8 mouse cellular contexts compared by ENCODE assay signal in genomic region chr15:97831242-97831986, GRCm38 (mm10). TPM values are rescaled to one million over a fixed set of nuclear protein-coding genes. Genes with fewer than 3 reads are reported as not detected.
DNase-seq lines count a peak whose midpoint lies in the region; ATAC-seq and TF ChIP-seq lines count a peak whose summit lies in the region.

No protein-coding gene starts in this region.

- H3K27me3 ChIP-seq in E14TG2a.4 (ENCODE audit: insufficient read depth, low read length): peaks cover 76% of the 10 kb centered on the region
- no peaks in the 10 kb centered on the region for H3K27me3 ChIP-seq in embryonic facial prominence, embryonic 13.5 days
- H3K27me3 ChIP-seq in heart, embryonic 15.5 days: no peaks in the 10 kb centered on the region
- H3K27me3 ChIP-seq in kidney, postnatal 0 days (ENCODE audit: insufficient read depth, low read length): no peaks in the 10 kb centered on the region

- peak overlapping the region; percentile 69 for H3K4me2 ChIP-seq in embryonic facial prominence, embryonic 13.5 days
- peak overlapping the region; percentile 92 for H3K4me2 ChIP-seq in heart, embryonic 15.5 days
- H3K4me2 ChIP-seq in kidney, postnatal 0 days (ENCODE audit: low read length): peak overlapping the region; percentile 72

- no peak for TF ChIP-seq CTCF in E14TG2a.4 (conservative IDR thresholded peaks at IDR 0.05; ENCODE audit: low read length)
- TF ChIP-seq CTCF in kidney, postnatal 0 days (IDR thresholded peaks at IDR 0.05; ENCODE audit: low read depth): peak; percentile 12; the same call in 1 of the 2 replicates

- peaks cover 50% of the 10 kb centered on the region for H3K4me1 ChIP-seq in E14TG2a.4 (replicated peaks; ENCODE audit: low read depth, low read length)
- peaks cover 55% of the 10 kb centered on the region for H3K4me1 ChIP-seq in embryonic facial prominence, embryonic 13.5 days
- peaks cover 64% of the 10 kb centered on the region for H3K4me1 ChIP-seq in heart, embryonic 15.5 days (replicated peaks)
- H3K4me1 ChIP-seq in kidney, postnatal 0 days (replicated peaks; ENCODE audit: insufficient read depth, low read length): peaks cover 41% of the 10 kb centered on the region

- H3K9me3 ChIP-seq in E14TG2a.4 (ENCODE audit: low read length): no peaks in the 10 kb centered on the region
- H3K9me3 ChIP-seq in embryonic facial prominence, embryonic 13.5 days: no peaks in the 10 kb centered on the region
- H3K9me3 ChIP-seq in heart, embryonic 15.5 days (replicated peaks): no peaks in the 10 kb centered on the region
- H3K9me3 ChIP-seq in kidney, postnatal 0 days (replicated peaks; ENCODE audit: low read length): no peaks in the 10 kb centered on the region

- H3K4me3 ChIP-seq in E14TG2a.4 (replicated peaks; ENCODE audit: low read length): peak overlapping the region; percentile 78
- H3K4me3 ChIP-seq in embryonic facial prominence, embryonic 13.5 days: peak overlapping the region; percentile 86
- peak overlapping the region; percentile 81 for H3K4me3 ChIP-seq in heart, embryonic 15.5 days
- peak overlapping the region; percentile 89 for H3K4me3 ChIP-seq in kidney, postnatal 0 days (replicated peaks; ENCODE audit: low read depth, low read length)

- H3K27ac ChIP-seq in embryonic facial prominence, embryonic 13.5 days: peak overlapping the region; percentile 96
- H3K27ac ChIP-seq in heart, embryonic 15.5 days: peak overlapping the region; percentile 91
- H3K27ac ChIP-seq in kidney, postnatal 0 days: peak overlapping the region; percentile 98

- peak overlapping the region; percentile 98 for H3K9ac ChIP-seq in embryonic facial prominence, embryonic 13.5 days
- peak overlapping the region; percentile 85 for H3K9ac ChIP-seq in heart, embryonic 15.5 days
- H3K9ac ChIP-seq in kidney, postnatal 0 days (ENCODE audit: low read depth, low read length): peak overlapping the region; percentile 98

- no peaks in the 10 kb centered on the region for H3K36me3 ChIP-seq in E14TG2a.4 (ENCODE audit: insufficient read depth, low read length)
- H3K36me3 ChIP-seq in embryonic facial prominence, embryonic 13.5 days: no peaks in the 10 kb centered on the region
- H3K36me3 ChIP-seq in heart, embryonic 15.5 days: no peaks in the 10 kb centered on the region
- H3K36me3 ChIP-seq in kidney, postnatal 0 days (ENCODE audit: insufficient read depth, low read length): 0 out of 2 replicates have a peak, but pooled peaks cover 2% of the 10 kb centered on the region

- under 1% methylated on average over 73 of the region's 84 CpGs for WGBS in embryonic facial prominence, embryonic 13.5 days
- 1% methylated on average over 65 of the region's 84 CpGs for WGBS in heart, embryonic 15.5 days
- WGBS in kidney, postnatal 0 days: 1% methylated on average over 76 of the region's 84 CpGs

- DNase-seq in adrenal gland, postnatal 14 days: peak; percentile 85
- peak; percentile 87 for DNase-seq in kidney, postnatal 0 days (ENCODE audit: low spot score)
- peak; percentile 79 for DNase-seq in lung, postnatal 14 days
- peak; percentile 51 to 71 for DNase-seq in right cerebral cortex, adult 2 months (ENCODE audit: low spot score in 2 of 2)
- no peak for DNase-seq in c-Kit-positive CD71-positive TER-119-positive erythroid progenitor cells, embryonic 14.5 days (ENCODE audit: low spot score)

- peak; percentile 80 for ATAC-seq in embryonic facial prominence, embryonic 13.5 days (ENCODE audit: insufficient number of reproducible peaks, insufficient read depth, low FRiP score, low TSS enrichment, low read depth)
- peak; percentile 87 for ATAC-seq in heart, embryonic 15.5 days (replicated peaks; ENCODE audit: insufficient number of reproducible peaks, insufficient read depth, low FRiP score, low read depth)
- peak; percentile 84 for ATAC-seq in kidney, postnatal 0 days (replicated peaks; ENCODE audit: low FRiP score, low read depth)

RNA-seq across cellular contexts. Expression of gene Hdac7, which starts 12.9 kb away (rescaled TPM):
- total RNA-seq in adrenal gland, postnatal 14 days (2021): 60.1 and 75.8 TPM in 2 replicates
- 32.4 and 37.1 TPM in 2 replicates for polyA plus RNA-seq in embryonic facial prominence, embryonic 13.5 days (2015; fragmentation: Nextera tagmentation; extraction: Ambion mirVana)
- polyA plus RNA-seq in heart, embryonic 15.5 days (2015; fragmentation: Nextera tagmentation; extraction: Ambion mirVana): 20.4 and 34.5 TPM in 2 replicates
- polyA plus RNA-seq in kidney, postnatal 0 days (2015; fragmentation: Nextera tagmentation; extraction: Ambion mirVana): 24.5 and 24.7 TPM in 2 replicates

RNA-seq across cellular contexts. Expression of gene Slc48a1, which starts 53.1 kb away (rescaled TPM):
- 68.8 and 76.9 TPM in 2 replicates for total RNA-seq in adrenal gland, postnatal 14 days (2021)
- 34.7 and 41.9 TPM in 2 replicates for polyA plus RNA-seq in embryonic facial prominence, embryonic 13.5 days (2015; fragmentation: Nextera tagmentation; extraction: Ambion mirVana)
- 64.3 and 76.8 TPM in 2 replicates for polyA plus RNA-seq in heart, embryonic 15.5 days (2015; fragmentation: Nextera tagmentation; extraction: Ambion mirVana)
- 86.9 and 108 TPM in 2 replicates for polyA plus RNA-seq in kidney, postnatal 0 days (2015; fragmentation: Nextera tagmentation; extraction: Ambion mirVana)
